Mouse (Mus musculus) myocyte (in vitro differentiated cells): ENCODE measurements around the gene Sin3a.

Experiments
- MAX ChIP-seq: IDR thresholded peaks from one replicate; pipeline ENCODE4 v1.6.1; 2011; ENCODE audit warnings: low read depth, mild to moderate bottlenecking, control low read depth
- MYOG ChIP-seq, 3 experiments: IDR thresholded peaks; one replicate each; pipeline ENCODE4 v1.6.1; 2011; ENCODE audit warnings: control low read depth in 2 of 3, low read depth in 2 of 3, mild to moderate bottlenecking in 2 of 3; ENCODE audit not compliant: insufficient read length in 2 of 3, control insufficient read depth in 1 of 3, insufficient read depth in 1 of 3
- POLR2A ChIP-seq: IDR thresholded peaks from one replicate; pipeline ENCODE4 v1.6.1; 2011; ENCODE audit warnings: low read depth, mild to moderate bottlenecking, control low read depth, moderate library complexity; ENCODE audit not compliant: insufficient read length
- POLR2AphosphoS2 ChIP-seq: IDR thresholded peaks from one replicate; pipeline ENCODE4 v1.6.1; 2011; ENCODE audit warnings: low read depth, control low read depth; ENCODE audit not compliant: insufficient read length
- TCF12 ChIP-seq: IDR thresholded peaks from one replicate; pipeline ENCODE4 v1.6.1; 2011; ENCODE audit warnings: mild to moderate bottlenecking, control low read depth; ENCODE audit not compliant: poor library complexity, insufficient read depth, severe bottlenecking
- USF1 ChIP-seq: IDR thresholded peaks from one replicate; pipeline ENCODE4 v1.6.1; 2011; ENCODE audit warnings: low read depth, mild to moderate bottlenecking, control low read depth, moderate library complexity

- TF ChIP-seq MAX (no peak), POLR2A (no peak), MYOG (IDR thresholded peaks at IDR 0.05; ENCODE audit: control insufficient read depth in 1 of 3, insufficient read depth in 1 of 3, insufficient read length in 2 of 3, low read depth in 2 of 3) (no peak), TCF12 (no peak), USF1 (no peak), POLR2AphosphoS2 (no peak)
Measured at GRCm38 (mm10) chr9:57150192-57150591, 78.4 kb downstream of the Sin3a start.
